Mouse (Mus musculus) CD4-positive, CD25-positive, alpha-beta regulatory T cell, adult 4 months (primary cell): Measurements from ENCODE around the gene Cib1. TPM values are rescaled to one million over a fixed set of nuclear protein-coding genes. Genes with fewer than 3 reads are reported as not detected.
A peak's percentile ranks its signal among the peaks of the same experiment; 100 is the strongest.

Experiments used
- ATAC-seq: one replicate; pipeline ENCODE4 v1.8.0; 2017
- polyA plus RNA-seq, 2 experiments: library from polyadenylated mRNA; unstranded; fragments of 100-300 nt; shearing (Covaris generic); gene quantifications; one replicate each; pipeline ENCODE4 v1.2.1; 2017

The Cib1 gene
- polyA plus RNA-seq = 10 to 100 TPM; 86.5 to 98.1 TPM

DNA sequence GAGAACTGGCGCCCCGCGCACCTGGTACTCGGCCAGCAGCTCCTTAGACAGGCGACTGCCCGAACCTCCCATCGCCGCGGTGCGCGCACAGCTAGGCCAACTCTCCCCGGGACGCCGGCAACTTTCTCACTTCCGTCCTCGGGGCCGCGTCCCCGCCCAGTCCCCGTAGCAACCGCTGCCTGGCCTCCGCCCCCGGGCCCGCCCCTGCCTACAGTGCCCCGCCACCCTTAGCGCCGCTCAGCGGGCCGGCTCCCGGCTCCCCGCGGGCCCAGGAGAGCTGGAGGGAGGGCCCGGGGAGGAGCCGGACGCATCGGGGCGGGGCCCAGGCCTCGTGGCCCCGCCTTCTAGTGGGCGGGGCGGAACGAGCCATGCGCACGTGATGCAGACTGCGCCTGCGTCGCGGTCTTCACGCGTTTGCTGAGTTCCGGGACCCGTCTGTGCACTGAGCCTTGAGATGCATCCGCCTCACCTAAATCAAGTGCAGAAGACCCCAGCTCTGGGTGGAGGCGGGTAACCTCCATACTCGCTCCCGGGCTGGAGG is at the start of gene Cib1, which contains the start of gene Gdpgp1:
Gene Cib1, minus strand, starts transcription at position 325 of the 541 bp plus-strand sequence.
Gene Gdpgp1, plus strand, starts transcription at position 377 of the 541 bp plus-strand sequence.
- peak; percentile 93 for ATAC-seq

DNA sequence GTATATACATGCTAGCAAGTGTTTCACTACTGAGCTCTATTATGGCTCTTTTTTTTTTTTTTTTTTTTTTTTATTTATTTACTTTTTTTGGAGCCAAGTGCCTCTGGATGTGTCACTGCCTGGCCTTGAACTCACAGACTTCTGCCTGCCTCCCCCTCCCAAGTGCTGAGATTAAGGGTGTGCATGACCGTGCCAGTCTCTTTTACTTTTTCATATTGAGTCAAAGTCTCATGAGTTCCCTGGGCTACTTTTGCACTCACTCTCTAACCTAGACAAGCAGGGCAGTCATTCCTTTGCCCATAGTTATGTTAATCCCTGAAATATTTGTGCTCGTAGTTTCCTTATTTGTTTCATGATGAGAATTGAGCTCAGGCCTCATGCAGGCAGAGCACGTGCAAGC is 49.0 kb upstream of the Cib1 start:
- ATAC-seq = no peak

DNA sequence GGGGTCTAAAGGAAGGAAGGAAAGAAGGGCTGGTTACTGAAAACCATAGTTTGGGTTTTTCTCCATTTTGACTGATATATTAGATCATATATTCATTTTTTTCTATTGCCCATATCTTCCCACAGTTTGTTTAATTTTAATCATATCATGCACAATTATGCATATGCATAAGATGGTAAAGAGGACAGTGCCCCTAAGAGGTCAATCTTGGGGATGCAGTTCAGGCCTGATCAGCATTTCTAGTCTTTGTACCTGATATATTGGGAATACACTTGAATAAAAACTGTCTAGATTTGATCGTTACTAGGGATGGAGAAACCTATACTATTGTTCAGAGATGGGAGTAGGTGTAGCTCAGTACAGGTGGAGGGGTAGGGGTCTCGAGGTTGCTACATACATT is 48.4 kb upstream of the Cib1 start:
- no peak for ATAC-seq

- ATAC-seq = no peak
Observed at GRCm38 (mm10) chr7:80280032-80280431, 47.4 kb upstream of the Cib1 start.

GRCm38 (mm10) chr7:80276374-80276773 is 43.8 kb upstream of the Cib1 start:
- ATAC-seq = no peak

GRCm38 (mm10) chr7:80273456-80273855 is 40.8 kb upstream of the Cib1 start:
- ATAC-seq = no peak

GRCm38 (mm10) chr7:80269751-80270255 is 37.2 kb upstream of the Cib1 start:
- peak; percentile 2 for ATAC-seq

- ATAC-seq = peak; percentile 99
Observed at GRCm38 (mm10) chr7:80268897-80269750, 36.5 kb upstream of the Cib1 start, which contains the start of gene Vps33b. Gene Vps33b (plus strand): TSS chr7:80269649.

DNA sequence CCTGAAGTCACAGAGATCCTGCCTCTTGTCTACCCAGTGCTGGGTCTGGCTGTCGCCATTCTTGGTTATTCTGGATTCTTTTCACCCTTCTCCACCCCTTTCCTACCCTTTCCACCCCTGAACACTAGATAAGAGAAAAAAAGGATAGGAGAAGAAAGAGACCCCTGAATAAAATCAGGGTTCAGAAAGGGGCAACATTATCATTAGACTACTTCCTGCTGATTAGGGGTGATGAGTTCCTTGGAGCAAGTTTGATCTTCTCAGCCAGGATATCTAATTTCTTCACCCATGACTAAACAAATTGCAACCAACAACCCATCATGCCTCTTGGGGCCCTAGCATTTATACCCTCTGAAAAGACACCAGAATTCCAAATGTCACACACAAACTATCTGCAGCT is 35.2 kb upstream of the Cib1 start:
- no peak for ATAC-seq

GRCm38 (mm10) chr7:80264606-80265005 is 32.0 kb upstream of the Cib1 start:
- ATAC-seq = no peak

- peak; percentile 52 for ATAC-seq
Observed at GRCm38 (mm10) chr7:80261372-80261990, 28.9 kb upstream of the Cib1 start.

DNA sequence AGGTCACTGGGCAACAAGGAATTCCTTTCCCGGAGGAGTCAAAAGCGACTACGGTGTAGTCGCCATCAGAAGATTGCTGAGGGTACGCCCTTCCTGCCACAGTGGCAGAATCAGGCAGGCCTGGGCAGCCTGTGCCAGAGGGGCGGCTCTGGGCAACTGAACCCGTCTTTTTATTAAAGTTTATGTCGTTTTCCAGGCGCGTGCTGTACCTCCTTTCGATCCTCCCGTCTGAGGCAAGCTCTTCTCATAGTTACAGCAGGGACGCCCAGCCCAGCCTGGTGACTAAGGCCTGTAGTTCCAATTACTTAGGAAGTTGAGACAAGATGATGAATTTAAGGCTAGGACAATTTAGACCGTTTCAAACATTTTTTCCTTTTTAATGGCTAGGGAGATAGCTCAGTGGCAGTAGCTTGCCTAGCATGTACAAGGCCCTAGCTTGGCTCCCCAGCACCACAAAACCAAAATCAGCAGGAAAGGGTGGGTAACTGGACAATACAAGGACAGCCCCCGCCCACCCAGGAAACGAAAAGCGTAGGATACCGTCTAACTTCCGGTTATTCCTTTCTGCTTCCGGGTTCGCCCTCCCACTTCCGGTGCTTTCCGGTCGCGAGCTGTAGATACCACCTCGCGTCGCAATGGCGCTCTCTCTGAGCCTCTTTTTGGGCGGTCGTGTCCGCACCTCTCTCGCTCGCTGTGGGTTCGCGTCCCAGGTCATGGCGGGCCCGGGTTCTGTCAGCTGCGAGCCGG is 28.2 kb upstream of the Cib1 start, which contains the start of gene Ngrn:
Gene Ngrn, plus strand, starts transcription at position 591 of the 747 bp plus-strand sequence.
- ATAC-seq = peak; percentile 99

- ATAC-seq = no peak
Observed at GRCm38 (mm10) chr7:80257706-80258105, 25.1 kb upstream of the Cib1 start.

DNA sequence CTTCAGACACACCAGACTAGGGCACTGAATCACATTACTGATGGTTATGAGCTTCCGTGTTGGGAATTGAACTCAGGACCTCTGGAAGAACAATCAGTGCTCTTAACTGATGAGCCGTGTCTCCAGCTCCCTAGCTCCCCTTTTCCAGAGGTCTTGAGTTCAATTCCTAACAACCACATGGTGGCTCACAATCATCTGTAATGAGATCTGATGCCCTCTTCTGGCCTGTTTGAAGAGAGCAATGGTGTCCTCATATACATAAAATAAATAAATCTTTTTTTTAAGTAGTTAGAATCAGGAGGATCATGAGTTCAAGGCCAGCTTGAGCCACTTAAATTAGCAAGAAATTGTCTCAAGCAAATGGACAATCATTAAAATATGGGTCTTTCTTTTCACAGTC is 23.4 kb upstream of the Cib1 start:
- ATAC-seq = no peak

- ATAC-seq = no peak
Observed at GRCm38 (mm10) chr7:80252886-80253285, 20.3 kb upstream of the Cib1 start.

DNA sequence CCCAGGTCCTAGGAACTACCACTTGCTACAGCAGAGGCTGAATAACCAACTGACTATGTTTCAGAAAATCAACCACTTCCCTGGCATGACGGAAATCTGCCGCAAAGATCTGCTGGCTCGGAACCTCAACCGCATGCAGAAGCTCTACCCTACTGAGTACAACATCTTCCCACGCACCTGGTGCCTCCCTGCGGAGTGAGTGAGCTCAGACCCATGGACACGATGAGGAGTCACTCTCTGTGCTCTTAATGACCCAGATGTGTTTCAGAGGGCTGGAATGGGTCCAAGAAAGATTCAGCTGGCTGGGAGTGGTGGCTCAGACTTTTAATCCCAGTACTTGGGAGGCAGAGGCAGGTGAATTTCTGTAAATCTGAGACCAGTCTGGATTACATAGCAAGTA is 19.8 kb upstream of the Cib1 start:
- no peak for ATAC-seq

- ATAC-seq = no peak
Observed at GRCm38 (mm10) chr7:80246859-80247258, 14.2 kb upstream of the Cib1 start.

DNA sequence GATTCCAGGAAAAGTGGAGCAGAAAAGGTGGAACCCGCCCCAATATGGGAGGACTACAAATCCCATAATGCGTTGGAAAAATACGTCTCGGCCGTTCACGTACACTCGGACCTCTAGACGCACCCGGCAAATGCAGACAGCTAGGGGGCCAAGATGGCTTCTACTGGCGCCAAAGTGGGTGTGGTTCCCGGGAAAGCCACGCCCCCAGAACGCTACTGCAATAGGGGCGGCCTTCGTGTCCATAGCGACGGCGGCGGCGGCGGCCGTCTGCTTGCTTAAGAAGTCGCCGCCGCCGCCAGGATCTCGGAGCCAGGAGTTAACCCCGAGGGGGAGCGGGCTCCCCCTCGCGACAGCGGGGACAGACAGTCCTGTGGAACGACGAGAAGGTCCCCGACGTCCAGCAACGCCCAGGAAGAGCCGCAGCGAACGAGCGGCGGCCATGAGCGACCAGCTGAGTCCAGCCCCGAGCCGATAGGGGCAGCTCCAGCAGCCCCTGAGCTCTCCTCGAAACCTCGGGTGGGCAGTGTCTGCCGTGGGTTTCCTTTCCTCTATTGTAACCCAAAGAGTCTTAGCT is 13.6 kb upstream of the Cib1 start, which contains the start of gene Ttll13:
Gene Ttll13, plus strand, starts transcription at position 229 of the 574 bp plus-strand sequence.
- peak; percentile 99 for ATAC-seq

DNA sequence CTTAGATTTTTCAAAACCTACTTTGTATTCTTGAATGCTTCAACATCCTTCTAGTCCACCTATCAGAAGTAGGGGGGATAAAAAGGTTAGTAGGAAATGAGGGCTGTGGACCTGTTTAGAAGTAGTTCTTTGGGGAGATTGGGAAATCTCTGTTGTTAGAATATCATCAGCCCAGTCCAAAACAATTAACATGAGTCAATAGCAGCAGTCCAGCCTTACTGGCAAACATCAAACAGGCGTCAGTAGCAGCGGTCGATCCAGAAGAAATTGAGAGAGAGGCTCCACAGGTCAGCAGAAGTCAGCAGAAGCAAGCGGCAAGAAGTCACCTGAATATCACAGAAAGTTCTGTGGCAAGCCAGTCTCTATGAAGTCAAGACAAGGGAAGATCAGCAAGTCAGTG is 12.2 kb upstream of the Cib1 start:
- ATAC-seq = no peak

DNA sequence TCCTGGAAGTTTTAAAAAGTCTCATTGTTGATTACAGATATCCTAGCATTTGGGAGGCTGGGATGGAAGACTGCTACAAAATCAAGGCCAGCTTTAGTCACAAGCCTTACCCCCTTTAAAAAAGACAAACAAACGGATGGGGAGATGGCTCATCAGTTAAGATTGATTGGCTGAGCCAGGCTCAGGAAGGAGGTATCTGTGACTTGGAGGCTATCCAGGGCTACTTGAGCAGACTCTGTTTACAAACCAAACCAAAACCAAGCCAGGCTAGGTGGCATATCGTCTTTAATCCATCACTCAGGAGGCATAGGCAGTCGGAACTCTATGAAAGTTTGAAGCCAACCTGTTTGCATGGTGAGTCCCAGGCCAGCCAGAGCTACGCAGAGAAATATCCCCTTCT is 9.0 kb upstream of the Cib1 start:
- no peak for ATAC-seq

DNA sequence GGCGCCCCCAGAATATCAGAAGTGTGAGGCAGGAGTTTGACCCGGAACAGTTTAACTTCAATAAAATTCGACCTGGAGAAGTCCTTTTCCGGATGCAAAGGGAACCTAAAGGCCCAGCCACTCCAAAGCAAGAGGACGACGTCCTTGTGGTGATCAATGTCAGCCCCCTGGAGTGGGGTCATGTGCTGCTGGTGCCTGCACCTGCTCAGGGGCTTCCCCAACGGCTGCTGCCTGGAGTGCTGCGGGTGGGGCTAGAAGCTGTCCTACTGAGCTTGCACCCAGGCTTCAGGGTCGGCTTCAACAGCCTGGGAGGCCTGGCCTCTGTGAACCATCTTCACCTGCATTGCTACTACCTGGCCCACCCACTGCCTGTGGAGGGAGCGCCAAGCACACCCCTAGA is 5.9 kb upstream of the Cib1 start:
- ATAC-seq = no peak

- no peak for ATAC-seq
Observed at GRCm38 (mm10) chr7:80233799-80234198, 1.2 kb upstream of the Cib1 start.
